Mouse (Mus musculus) lung, postnatal 0 days (tissue): Measurements from ENCODE around the gene Scn5a. TPM values are rescaled to one million over a fixed set of nuclear protein-coding genes. Genes with fewer than 3 reads are reported as not detected.

Experiments used
- ATAC-seq: fragments of 200-750 bp; cut with Nextera tagmentation; 2 replicates; pipeline ENCODE4 v1.8.0; 2017; ENCODE audit warnings: moderate library complexity
- DNase-seq: peaks from one replicate; pipeline ENCODE4 v3.0.0-alpha.2; 2016; ENCODE audit warnings: low spot score
- H3K27ac ChIP-seq: fragments of 300-500 bp; sonication (generic); 2 replicates; pipeline ENCODE4 v1.5.1; 2014; ENCODE audit warnings: antibody characterized with exemption, mild to moderate bottlenecking, low read length, mixed read lengths
- H3K27me3 ChIP-seq: fragments of 300-500 bp; sonication (generic); replicated peaks from 2 replicates; pipeline ENCODE4 v1.6.1; 2014; ENCODE audit warnings: low read length, mixed read lengths; ENCODE audit not compliant: insufficient read depth
- H3K36me3 ChIP-seq: fragments of 300-500 bp; sonication (generic); 2 replicates; pipeline ENCODE4 v1.6.1; 2014; ENCODE audit warnings: low read length, mixed read lengths; ENCODE audit not compliant: insufficient read depth
- H3K4me1 ChIP-seq: fragments of 300-500 bp; sonication (generic); 2 replicates; pipeline ENCODE4 v1.6.1; 2014; ENCODE audit warnings: antibody characterized with exemption, low read depth, low read length, mixed read lengths; ENCODE audit not compliant: insufficient read depth
- H3K4me2 ChIP-seq: fragments of 300-500 bp; sonication (generic); replicated peaks from 2 replicates; pipeline ENCODE4 v1.6.1; 2014; ENCODE audit warnings: low read depth, mild to moderate bottlenecking, low read length, moderate library complexity, mixed read lengths
- H3K4me3 ChIP-seq: fragments of 300-500 bp; sonication (generic); 2 replicates; pipeline ENCODE4 v1.5.1; 2014; ENCODE audit warnings: low read depth, low read length
- H3K9ac ChIP-seq: fragments of 300-500 bp; sonication (generic); replicated peaks from 2 replicates; pipeline ENCODE4 v1.6.1; 2014; ENCODE audit warnings: low read depth, mild to moderate bottlenecking
- H3K9me3 ChIP-seq: fragments of 300-500 bp; sonication (generic); 2 replicates; pipeline ENCODE4 v1.6.1; 2016; ENCODE audit warnings: low read length, mixed read lengths
- CTCF ChIP-seq: IDR thresholded peaks from 2 replicates; pipeline ENCODE4 v1.5.1; 2016; ENCODE audit warnings: antibody characterized with exemption, mild to moderate bottlenecking
- EP300 ChIP-seq: IDR thresholded peaks from 2 replicates; pipeline ENCODE4 v1.6.1; 2016; ENCODE audit warnings: antibody characterized with exemption, mild to moderate bottlenecking, control low read depth
- WGBS: fragments of 180-500 bp; shearing (Covaris S2); extraction: QIAGEN DNeasy Blood & Tissue Kit; methylation state at CpG from one replicate; pipeline ENCODE4 v1.1.7; 2014; 5-methylcytosine and 5-hydroxymethylcytosine counted together
- polyA plus RNA-seq: library from polyadenylated mRNA; unstranded; fragments of >200 nt; fragmentation: Nextera tagmentation; extraction: Ambion mirVana; gene quantifications from 2 replicates; pipeline ENCODE4 v1.2.1, GENCODE M21; 2015

The Scn5a gene
- polyA plus RNA-seq, 1 experiment from 2014 or later = 0.23 TPM

DNA sequence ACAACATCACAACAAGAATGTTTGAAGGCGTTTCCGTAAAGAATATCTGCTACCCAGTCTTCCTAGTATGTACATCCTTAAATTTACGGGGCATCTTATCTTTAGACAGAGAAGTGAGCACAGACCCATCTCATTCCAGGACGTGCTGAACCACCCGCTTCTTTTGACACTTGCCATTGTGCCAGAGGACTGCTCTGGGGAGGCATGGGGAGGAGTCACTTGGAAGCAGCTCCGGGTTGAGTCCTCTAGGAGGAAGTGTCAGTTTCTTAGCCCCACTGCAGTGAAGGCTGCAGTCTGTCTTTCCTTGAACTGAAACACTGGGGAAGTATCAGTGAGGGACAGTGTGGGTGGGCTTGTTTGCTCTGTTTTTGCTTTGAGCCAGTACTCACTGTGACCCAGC, 133.1 kb downstream of the Scn5a start:
- WGBS = 18% methylated on average over 6 of the region's 6 CpGs
- peak overlapping the region; percentile 82 for H3K27ac ChIP-seq

GRCm38 (mm10) chr9:119444738-119445429, 133.9 kb downstream of the Scn5a start, which contains the start of gene Exog:
Exog (plus strand) TSS chr9:119444943.
- ATAC-seq = peak; percentile 92
- peak within 1 kb of the TSS; percentile 57 for H3K9ac ChIP-seq
- H3K4me1 ChIP-seq = peaks cover 3% of the 10 kb centered on the region; the same call in 1 of the 2 replicates
- no peaks in the 10 kb centered on the region for H3K27me3 ChIP-seq
- H3K9me3 ChIP-seq = no peaks in the 10 kb centered on the region
- peaks cover 6% of the 10 kb centered on the region; the same call in 1 of the 2 replicates for H3K36me3 ChIP-seq
- peak; percentile 97 for DNase-seq
- WGBS = under 1% methylated on average over 52 of the region's 52 CpGs
- peak within 1 kb of the TSS; percentile 82 for H3K27ac ChIP-seq
- TF ChIP-seq EP300 = no peak
- peak; percentile 90 for TF ChIP-seq CTCF
- peak within 1 kb of the TSS; percentile 80 for H3K4me3 ChIP-seq
- peak within 1 kb of the TSS; percentile 91 for H3K4me2 ChIP-seq

More for the DNA sequence above, 133.1 kb downstream of the Scn5a start:
- ATAC-seq (no peak), DNase-seq (peak; percentile 42)
- H3K9me3 ChIP-seq = no peaks in the 10 kb centered on the region
- H3K9ac ChIP-seq = peak overlapping the region; percentile 57; the same call in 1 of the 2 replicates
- H3K4me1 ChIP-seq = peaks cover 3% of the 10 kb centered on the region; the same call in 1 of the 2 replicates
- peaks cover 9% of the 10 kb centered on the region; the same call in 1 of the 2 replicates for H3K36me3 ChIP-seq
- TF ChIP-seq CTCF (no peak), EP300 (no peak)
- peak overlapping the region; percentile 91 for H3K4me2 ChIP-seq
- no peaks in the 10 kb centered on the region for H3K27me3 ChIP-seq
- H3K4me3 ChIP-seq = peak overlapping the region; percentile 80

- ATAC-seq = no peak
- no peaks in the 10 kb centered on the region for H3K27me3 ChIP-seq
- H3K9ac ChIP-seq = no peak overlapping the region
- DNase-seq = no peak
- H3K27ac ChIP-seq = no peak overlapping the region
- no peak for TF ChIP-seq EP300
- H3K9me3 ChIP-seq = no peaks in the 10 kb centered on the region
- 0 out of 2 replicates have a peak, but pooled peaks cover 6% of the 10 kb centered on the region for H3K36me3 ChIP-seq
- WGBS = 88% methylated on average over 9 of the region's 9 CpGs
- no peak overlapping the region for H3K4me3 ChIP-seq
- H3K4me2 ChIP-seq = no peak overlapping the region
- no peaks in the 10 kb centered on the region for H3K4me1 ChIP-seq
Measured at GRCm38 (mm10) chr9:119438498-119439000, 140.3 kb downstream of the Scn5a start.

DNA sequence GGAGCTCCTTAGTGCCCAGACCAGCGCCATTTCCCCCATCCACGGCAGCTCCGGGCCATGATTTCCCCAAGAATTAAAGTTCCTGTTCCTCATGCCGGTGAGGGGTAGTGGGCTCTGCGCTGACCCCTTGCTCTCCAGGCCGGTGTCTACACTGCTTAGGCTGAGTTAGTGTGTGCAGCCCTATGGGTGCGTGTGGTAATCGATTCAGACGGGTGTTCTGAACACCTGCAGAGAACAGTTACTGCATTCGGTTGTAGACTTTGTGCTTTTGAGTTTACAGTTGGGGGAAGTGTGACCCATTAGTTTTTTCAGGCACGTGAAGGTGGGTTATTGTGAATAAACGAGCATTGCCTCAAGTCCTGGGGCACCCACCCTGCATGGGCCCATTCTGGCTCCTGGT, 140.8 kb downstream of the Scn5a start:
- 88% methylated on average over 12 of the region's 12 CpGs for WGBS
- TF ChIP-seq EP300 (no peak), CTCF (no peak)
- ATAC-seq = no peak

GRCm38 (mm10) chr9:119435855-119436254, 143.0 kb downstream of the Scn5a start:
- TF ChIP-seq EP300 (no peak), CTCF (no peak)
- no peak overlapping the region for H3K4me3 ChIP-seq
- WGBS = 57% methylated on average over 2 of the region's 2 CpGs
- H3K4me1 ChIP-seq = no peaks in the 10 kb centered on the region
- no peak overlapping the region for H3K27ac ChIP-seq
- no peak for ATAC-seq
- H3K27me3 ChIP-seq = no peaks in the 10 kb centered on the region
- H3K9me3 ChIP-seq = no peaks in the 10 kb centered on the region
- H3K9ac ChIP-seq = no peak overlapping the region
- peaks cover 14% of the 10 kb centered on the region; the same call in 1 of the 2 replicates for H3K36me3 ChIP-seq
- H3K4me2 ChIP-seq = no peak overlapping the region
- DNase-seq = no peak

More for the DNA sequence above, 140.8 kb downstream of the Scn5a start:
- Histone ChIP-seq H3K4me3 (no peak overlapping the region), H3K9me3 (no peaks in the 10 kb centered on the region), H3K9ac (no peak overlapping the region), H3K4me1 (no peaks in the 10 kb centered on the region), H3K27me3 (no peaks in the 10 kb centered on the region), H3K27ac (no peak overlapping the region), H3K4me2 (no peak overlapping the region), H3K36me3 (peaks cover 8% of the 10 kb centered on the region; the same call in 1 of the 2 replicates)
- no peak for DNase-seq

Other genes with a start within 250 kb of the Scn5a start
- 114 and 128 TPM in 2 replicates for gene Acaa1a, start 239.3 kb downstream of the Scn5a start, polyA plus RNA-seq
- gene Myd88, start 237.6 kb downstream of the Scn5a start, polyA plus RNA-seq = 50.3 and 61.3 TPM in 2 replicates
- gene Xylb, start 221.6 kb downstream of the Scn5a start, polyA plus RNA-seq = 2.0 and 2.2 TPM in 2 replicates
- 0.17 TPM in 1 of 2 replicates, not detected in the other for gene Slc22a14, start 213.5 kb downstream of the Scn5a start, polyA plus RNA-seq
- gene Acvr2b, start 176.9 kb downstream of the Scn5a start, polyA plus RNA-seq = 15.6 TPM in 2 replicates
- 6.9 and 7.4 TPM in 2 replicates for gene Exog, start 134.1 kb downstream of the Scn5a start, polyA plus RNA-seq
- 0.02 TPM in 2 replicates for gene Scn10a, start 140.3 kb upstream of the Scn5a start, polyA plus RNA-seq
- not detected in 2 replicates for gene Scn11a, start 246.4 kb upstream of the Scn5a start, polyA plus RNA-seq